Mouse (Mus musculus) stomach, embryonic 14.5 days (tissue): ENCODE results near the gene Emx2. TPM values are rescaled to one million over a fixed set of nuclear protein-coding genes. Genes with fewer than 3 reads are reported as not detected.

Experiments used
- ATAC-seq: fragments of 200-750 bp; cut with Nextera tagmentation; 2 replicates; pipeline ENCODE4 v1.8.0; 2017; ENCODE audit warnings: low read depth, moderate TSS enrichment; ENCODE audit not compliant: insufficient number of reproducible peaks, insufficient read depth, low FRiP score
- H3K27ac ChIP-seq: fragments of 300-500 bp; sonication (generic); 2 replicates; pipeline ENCODE4 v1.5.1; 2014; ENCODE audit warnings: mild to moderate bottlenecking, low read length, moderate library complexity, mixed read lengths
- H3K27me3 ChIP-seq: fragments of 300-500 bp; sonication (generic); 2 replicates; pipeline ENCODE4 v1.6.1; 2014; ENCODE audit warnings: low read length, control low read depth, mixed read lengths; ENCODE audit not compliant: control insufficient read depth, insufficient read depth
- H3K36me3 ChIP-seq: fragments of 300-500 bp; sonication (generic); 2 replicates; pipeline ENCODE4 v1.6.1; 2014; ENCODE audit warnings: mild to moderate bottlenecking, control low read depth, low read length, moderate library complexity, mixed read lengths; ENCODE audit not compliant: control insufficient read depth, insufficient read depth
- H3K4me1 ChIP-seq: fragments of 300-500 bp; sonication (generic); 2 replicates; pipeline ENCODE4 v1.6.1; 2014; ENCODE audit warnings: low read length, control low read depth, mixed read lengths; ENCODE audit not compliant: control insufficient read depth, insufficient read depth
- H3K4me2 ChIP-seq: fragments of 300-500 bp; sonication (generic); replicated peaks from 2 replicates; pipeline ENCODE4 v1.6.1; 2014; ENCODE audit warnings: low read depth, low read length, control low read depth
- H3K4me3 ChIP-seq: fragments of 300-500 bp; sonication (generic); 2 replicates; pipeline ENCODE4 v1.5.1; 2014; ENCODE audit warnings: low read depth, low read length, control low read depth
- H3K9ac ChIP-seq: fragments of 300-500 bp; sonication (generic); replicated peaks from 2 replicates; pipeline ENCODE4 v1.6.1; 2014; ENCODE audit warnings: low read depth, mild to moderate bottlenecking, control low read depth, low read length, moderate library complexity, mixed read lengths
- H3K9me3 ChIP-seq: fragments of 300-500 bp; sonication (generic); 2 replicates; pipeline ENCODE4 v1.6.1; 2016; ENCODE audit warnings: low read depth, low read length, control low read depth; ENCODE audit not compliant: control insufficient read depth
- WGBS: fragments of 180-500 bp; shearing (Covaris S2); extraction: QIAGEN DNeasy Blood & Tissue Kit; methylation state at CpG from one replicate; pipeline ENCODE4 v1.1.7; 2014; 5-methylcytosine and 5-hydroxymethylcytosine counted together
- polyA plus RNA-seq: library from polyadenylated mRNA; unstranded; fragments of >200 nt; fragmentation: Nextera tagmentation; extraction: Ambion mirVana; gene quantifications from 2 replicates; pipeline ENCODE4 v1.2.1, GENCODE M21; 2014

Emx2 gene
- polyA plus RNA-seq, 1 experiment from 2014 or later: 0.30 TPM

DNA sequence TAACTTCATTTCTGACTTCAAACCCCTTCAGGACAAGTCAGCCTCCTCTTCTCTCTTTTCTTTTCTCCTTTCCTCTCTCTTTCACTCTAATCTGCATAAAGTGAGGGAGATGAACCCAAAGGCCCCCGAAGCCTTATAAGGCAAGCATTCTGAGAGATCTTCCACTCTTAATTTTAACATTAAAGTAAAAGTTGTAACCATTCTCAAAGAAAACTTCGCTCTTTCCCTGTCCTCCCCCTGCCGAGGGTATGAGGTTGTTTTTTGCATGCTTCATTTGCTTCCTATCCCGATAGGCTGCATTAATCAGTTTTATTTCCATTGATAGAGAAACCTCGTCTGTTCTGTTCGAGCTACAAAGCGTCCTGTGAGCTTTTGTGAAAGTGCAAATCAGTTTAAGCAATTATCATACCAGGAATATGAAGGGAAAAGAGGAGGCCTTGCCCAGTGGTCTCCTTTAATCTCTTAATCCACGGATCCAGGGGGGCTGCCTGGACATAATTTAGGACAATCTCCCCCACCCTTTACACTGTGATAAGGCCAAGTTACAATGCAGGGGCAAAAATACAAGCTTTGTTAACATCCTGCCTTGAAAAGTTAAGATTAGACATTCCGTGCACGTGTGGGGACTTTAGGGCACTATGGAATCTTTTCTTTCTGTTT, 7.7 kb downstream of the Emx2 start:
- Histone ChIP-seq H3K27ac (no peak overlapping the region), H3K27me3 (peaks cover 77% of the 10 kb centered on the region), H3K36me3 (no peaks in the 10 kb centered on the region), H3K4me3 (no peak overlapping the region), H3K4me2 (no peak overlapping the region), H3K9ac (no peak overlapping the region), H3K4me1 (0 out of 2 replicates have a peak, but pooled peaks cover under 1% of the 10 kb centered on the region), H3K9me3 (no peaks in the 10 kb centered on the region)
- ATAC-seq: no peak
- 6% methylated on average over 10 of the region's 10 CpGs for whole genome bisulfite sequencing

- H3K9me3 ChIP-seq: no peaks in the 10 kb centered on the region
- no peak overlapping the region for H3K27ac ChIP-seq
- H3K27me3 ChIP-seq: peaks cover 77% of the 10 kb centered on the region
- no peaks in the 10 kb centered on the region for H3K36me3 ChIP-seq
- ATAC-seq: no peak
- H3K4me3 ChIP-seq: no peak overlapping the region
- H3K9ac ChIP-seq: no peak overlapping the region
- 0 out of 2 replicates have a peak, but pooled peaks cover 2% of the 10 kb centered on the region for H3K4me1 ChIP-seq
- no peak overlapping the region for H3K4me2 ChIP-seq
- 3% methylated on average over 6 of the region's 6 CpGs for WGBS
Measured at GRCm38 (mm10) chr19:59466417-59466937, 8.3 kb downstream of the Emx2 start.

- Histone ChIP-seq H3K4me2 (no peak overlapping the region), H3K27me3 (peaks cover 77% of the 10 kb centered on the region), H3K9me3 (no peaks in the 10 kb centered on the region), H3K27ac (no peak overlapping the region), H3K9ac (no peak overlapping the region), H3K4me3 (no peak overlapping the region), H3K36me3 (no peaks in the 10 kb centered on the region), H3K4me1 (0 out of 2 replicates have a peak, but pooled peaks cover 2% of the 10 kb centered on the region)
- 2% methylated on average over 19 of the region's 19 CpGs for WGBS
- ATAC-seq: no peak
Measured at GRCm38 (mm10) chr19:59467016-59467412, 8.8 kb downstream of the Emx2 start.

- Histone ChIP-seq H3K4me2 (no peak overlapping the region), H3K27me3 (peaks cover 73% of the 10 kb centered on the region), H3K4me3 (no peak overlapping the region), H3K9me3 (no peaks in the 10 kb centered on the region), H3K36me3 (no peaks in the 10 kb centered on the region), H3K4me1 (0 out of 2 replicates have a peak, but pooled peaks cover 2% of the 10 kb centered on the region), H3K27ac (no peak overlapping the region), H3K9ac (no peak overlapping the region)
- 2% methylated on average over 23 of the region's 23 CpGs for WGBS
- ATAC-seq: no peak
Measured at GRCm38 (mm10) chr19:59467413-59468064, 9.4 kb downstream of the Emx2 start.

GRCm38 (mm10) chr19:59468065-59468810, 10.1 kb downstream of the Emx2 start:
- Histone ChIP-seq H3K4me3 (no peak overlapping the region), H3K4me1 (0 out of 2 replicates have a peak, but pooled peaks cover 2% of the 10 kb centered on the region), H3K27ac (no peak overlapping the region), H3K36me3 (no peaks in the 10 kb centered on the region), H3K9ac (no peak overlapping the region), H3K9me3 (no peaks in the 10 kb centered on the region), H3K4me2 (no peak overlapping the region), H3K27me3 (peaks cover 66% of the 10 kb centered on the region)
- no peak for ATAC-seq
- WGBS: 5% methylated on average over 26 of the region's 27 CpGs

DNA sequence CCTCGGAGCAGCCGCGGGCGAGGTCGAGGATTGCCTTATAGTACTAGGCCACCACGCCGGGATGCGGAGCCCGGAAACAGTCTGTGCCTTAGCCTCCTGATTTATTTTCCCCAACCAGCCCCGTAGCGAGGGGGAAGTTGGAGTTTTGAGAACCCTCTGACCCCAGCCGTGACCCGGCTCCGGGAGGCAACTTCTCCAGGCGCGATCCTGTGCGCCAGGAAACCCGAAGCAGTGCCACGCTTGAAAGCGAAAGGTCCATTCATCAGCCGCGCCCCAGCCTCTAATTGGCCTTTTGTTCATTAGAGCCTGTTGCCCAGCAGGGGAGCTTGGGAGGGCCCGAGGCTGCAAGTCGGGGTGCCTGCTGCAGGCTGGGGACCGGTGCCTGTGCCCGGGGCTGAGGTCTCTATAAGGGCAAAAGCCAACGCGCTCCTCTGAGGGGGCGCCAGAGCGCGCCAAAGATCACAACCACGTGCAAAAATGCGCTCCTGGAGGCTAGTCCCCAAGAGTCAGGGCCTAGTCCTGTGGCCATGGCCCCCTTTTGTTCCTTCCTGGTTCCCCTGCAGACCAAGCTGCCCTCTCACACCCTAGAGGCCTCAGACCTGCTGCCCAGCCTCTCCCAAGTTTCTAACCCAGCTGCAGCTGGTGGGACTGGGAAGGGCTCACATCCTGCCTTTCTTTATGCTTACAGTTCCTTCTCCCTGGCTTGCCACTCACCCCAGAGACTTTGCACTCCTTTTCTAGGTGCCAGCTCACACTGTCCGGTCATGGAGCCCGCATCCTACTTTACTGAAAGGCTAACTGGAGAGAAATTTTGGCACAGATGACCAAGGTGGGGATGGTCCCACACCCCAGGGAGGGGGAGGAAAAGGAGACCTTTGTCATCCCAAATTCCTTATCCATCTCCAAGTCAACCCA, 11.1 kb downstream of the Emx2 start:
- H3K36me3 ChIP-seq: no peaks in the 10 kb centered on the region
- WGBS: 2% methylated on average over 35 of the region's 35 CpGs
- H3K9ac ChIP-seq: no peak overlapping the region
- no peak for ATAC-seq
- H3K4me1 ChIP-seq: 0 out of 2 replicates have a peak, but pooled peaks cover 2% of the 10 kb centered on the region
- peaks cover 58% of the 10 kb centered on the region for H3K27me3 ChIP-seq
- H3K4me3 ChIP-seq: peak overlapping the region; percentile 21
- H3K9me3 ChIP-seq: no peaks in the 10 kb centered on the region
- peak overlapping the region; percentile 38 for H3K4me2 ChIP-seq
- H3K27ac ChIP-seq: no peak overlapping the region

- Histone ChIP-seq H3K27ac (no peak overlapping the region), H3K4me1 (0 out of 2 replicates have a peak, but pooled peaks cover 2% of the 10 kb centered on the region), H3K4me2 (no peak overlapping the region), H3K36me3 (no peaks in the 10 kb centered on the region), H3K4me3 (no peak overlapping the region), H3K27me3 (peaks cover 56% of the 10 kb centered on the region), H3K9ac (no peak overlapping the region), H3K9me3 (no peaks in the 10 kb centered on the region)
- WGBS: 17% methylated on average over 11 of the region's 11 CpGs
- ATAC-seq: no peak
Measured at GRCm38 (mm10) chr19:59470074-59470630, 12.0 kb downstream of the Emx2 start.
